Mouse (Mus musculus): ENCODE results near the gene Cd177.
"Not testable (repeated sequence)": the region's sequence is repeated elsewhere in the genome, so short reads cannot be mapped to it uniquely, and the experiment has no call there.

Cd177 gene

DNA sequence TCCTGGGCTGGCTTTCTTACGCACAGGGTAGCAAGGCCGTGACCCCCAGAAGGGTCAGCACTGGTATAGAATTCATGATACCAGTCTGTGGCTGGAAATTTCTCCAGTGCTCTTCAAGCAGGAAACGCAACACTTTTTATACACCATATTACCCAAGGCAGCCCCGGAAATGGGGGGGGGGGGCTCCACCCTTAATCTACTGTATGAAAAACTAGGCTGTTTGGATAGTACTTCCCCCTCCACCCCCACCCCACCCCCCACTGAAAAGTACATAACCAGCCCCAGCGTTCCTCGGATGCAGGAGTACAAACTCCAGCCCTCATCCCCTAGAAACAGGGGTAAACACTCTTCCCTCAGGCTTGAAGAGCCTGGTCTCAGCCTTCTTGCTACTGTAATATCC lies at the start of gene Cd177:
Cd177 (minus strand) TSS at position 101 of the 400 bp plus-strand sequence.
- no peak for DNase-seq (ENCODE audit: low spot score in 2 of 2)

DNA sequence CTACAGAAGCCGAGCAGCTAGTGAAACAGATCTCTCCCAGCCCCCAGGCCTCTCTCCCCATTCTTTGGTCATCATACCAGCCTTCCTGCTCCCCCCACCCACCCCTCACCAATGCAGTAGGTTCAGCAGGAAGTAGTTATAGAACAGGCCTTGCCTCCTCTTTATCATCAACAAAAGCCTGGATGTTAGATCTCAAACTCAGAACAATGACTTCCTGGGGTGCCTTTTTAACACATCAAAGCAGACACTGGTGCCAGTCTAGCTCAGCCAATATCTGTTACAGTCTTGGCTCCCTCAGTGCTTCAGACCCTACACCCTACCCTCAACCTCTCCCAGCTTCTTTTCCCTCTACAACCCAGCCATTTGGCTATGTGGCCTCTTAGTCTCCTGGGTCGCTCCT lies 48.9 kb upstream of the Cd177 start:
- DNase-seq (ENCODE audit: low spot score in 2 of 2), result no peak

DNA sequence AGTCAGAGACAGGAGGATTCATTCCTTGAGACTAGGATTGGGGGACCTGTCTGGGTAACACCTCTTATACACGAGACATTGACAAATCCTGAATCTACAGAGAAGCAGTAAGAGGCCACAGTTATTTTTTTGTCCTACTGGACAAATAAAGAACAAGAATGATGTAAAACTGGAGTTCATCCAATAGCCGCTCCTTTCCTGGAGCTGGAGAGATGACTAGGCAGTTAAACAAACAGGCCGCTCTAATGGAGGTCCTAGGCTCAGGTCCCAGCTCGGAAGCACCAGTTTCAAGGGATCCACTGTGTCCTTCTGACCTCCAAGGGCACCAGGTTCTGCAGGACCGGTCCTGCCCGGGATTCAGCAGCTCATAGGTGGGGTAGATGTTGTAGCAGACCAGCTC lies 44.7 kb upstream of the Cd177 start:
- DNase-seq (ENCODE audit: low spot score in 2 of 2), result peak in 1 of 2 experiments; percentile 7

DNA sequence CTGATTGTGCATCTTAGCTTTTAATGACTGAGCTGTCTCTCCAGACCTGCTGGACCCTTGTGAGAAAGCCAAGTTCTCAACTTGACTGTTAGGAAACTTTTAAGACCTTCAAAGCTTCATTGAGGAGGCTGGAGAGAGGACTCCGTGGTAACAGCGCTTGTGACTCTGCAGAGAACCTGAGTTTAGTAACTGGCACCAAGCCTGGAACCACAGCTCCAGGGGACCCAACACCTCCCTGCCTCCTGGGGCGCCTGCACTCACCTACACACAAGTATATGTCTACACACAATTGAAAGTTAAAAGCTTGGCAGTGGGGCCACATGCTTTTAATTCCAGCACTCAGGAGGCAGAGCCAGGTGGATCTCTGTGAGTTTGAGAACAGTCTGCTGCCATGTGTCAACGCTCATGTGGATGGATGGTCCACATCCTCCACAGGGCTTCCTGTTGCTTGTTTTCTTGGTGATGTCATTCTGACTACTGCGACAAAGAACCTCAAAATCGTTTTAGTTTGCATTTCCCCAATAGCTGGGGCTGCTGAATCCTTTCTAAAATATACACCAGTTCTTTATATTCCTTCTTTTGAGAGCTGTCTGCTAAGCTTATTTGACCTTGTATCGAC lies 42.1 kb upstream of the Cd177 start:
- no peak for DNase-seq (ENCODE audit: low spot score in 2 of 2)

DNA sequence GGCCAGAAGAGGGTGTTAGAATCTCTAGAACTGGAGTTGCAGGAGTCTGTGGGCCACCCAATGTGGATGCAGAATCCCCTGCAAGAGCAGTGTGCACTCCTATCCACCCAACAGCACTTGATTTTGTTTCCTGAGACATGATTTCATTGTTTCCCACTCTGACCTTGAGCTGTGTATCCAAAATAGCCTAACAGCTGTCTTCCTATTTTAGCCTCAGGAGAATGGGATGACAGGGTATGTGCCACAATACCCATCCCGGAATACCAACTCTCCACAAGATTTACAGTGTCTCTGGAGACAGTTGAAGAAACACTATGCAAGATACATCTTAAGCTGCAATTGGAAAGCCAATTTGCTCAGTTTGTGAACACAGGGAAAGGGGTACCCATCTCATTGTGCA lies 37.8 kb upstream of the Cd177 start:
- no peak for DNase-seq (ENCODE audit: low spot score in 2 of 2)

DNA sequence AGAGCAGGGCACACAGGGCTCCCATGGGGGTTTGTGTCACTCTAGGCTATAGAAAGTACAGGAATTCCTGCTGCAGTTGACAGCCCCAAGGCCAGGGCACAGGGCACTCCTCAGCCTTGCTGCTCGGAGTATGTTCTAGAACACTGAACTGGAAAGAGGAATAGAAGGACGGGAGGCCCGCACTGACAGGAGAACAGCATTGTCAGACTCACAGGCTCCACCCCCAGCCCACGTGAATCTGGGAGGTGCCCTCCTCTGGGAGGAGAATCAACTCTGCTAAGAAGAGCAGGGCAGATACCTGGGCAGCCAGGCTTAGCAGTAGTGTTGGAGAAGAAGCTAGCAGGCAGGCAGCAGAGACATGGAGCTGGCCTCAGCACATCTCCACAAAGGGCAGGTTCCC lies 16.8 kb upstream of the Cd177 start, which contains the start of gene Ceacam10:
Ceacam10 (plus strand) TSS at position 289 of the 400 bp plus-strand sequence.
- not testable (repeated sequence) for DNase-seq (ENCODE audit: low spot score in 2 of 2)

DNA sequence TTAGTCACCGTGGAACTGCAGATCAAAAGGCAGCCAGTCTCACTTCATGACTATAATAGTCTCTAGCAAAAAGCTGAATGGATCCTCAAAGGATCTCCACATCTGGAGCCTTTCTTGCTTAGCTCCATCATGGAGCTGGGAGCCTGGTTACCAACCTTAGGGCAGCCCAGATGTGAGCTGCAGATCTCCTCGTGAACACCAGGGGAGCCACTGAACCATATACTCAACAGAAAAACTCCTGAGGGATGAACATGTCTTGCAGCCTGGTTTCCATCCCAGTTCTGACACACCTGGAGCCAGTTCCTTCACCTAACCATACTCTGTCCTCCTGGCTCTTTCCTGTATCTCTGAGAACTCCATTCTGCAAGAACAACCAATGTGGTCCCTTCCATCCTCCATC lies 16.0 kb upstream of the Cd177 start:
- DNase-seq (ENCODE audit: low spot score in 2 of 2), result no peak

DNA sequence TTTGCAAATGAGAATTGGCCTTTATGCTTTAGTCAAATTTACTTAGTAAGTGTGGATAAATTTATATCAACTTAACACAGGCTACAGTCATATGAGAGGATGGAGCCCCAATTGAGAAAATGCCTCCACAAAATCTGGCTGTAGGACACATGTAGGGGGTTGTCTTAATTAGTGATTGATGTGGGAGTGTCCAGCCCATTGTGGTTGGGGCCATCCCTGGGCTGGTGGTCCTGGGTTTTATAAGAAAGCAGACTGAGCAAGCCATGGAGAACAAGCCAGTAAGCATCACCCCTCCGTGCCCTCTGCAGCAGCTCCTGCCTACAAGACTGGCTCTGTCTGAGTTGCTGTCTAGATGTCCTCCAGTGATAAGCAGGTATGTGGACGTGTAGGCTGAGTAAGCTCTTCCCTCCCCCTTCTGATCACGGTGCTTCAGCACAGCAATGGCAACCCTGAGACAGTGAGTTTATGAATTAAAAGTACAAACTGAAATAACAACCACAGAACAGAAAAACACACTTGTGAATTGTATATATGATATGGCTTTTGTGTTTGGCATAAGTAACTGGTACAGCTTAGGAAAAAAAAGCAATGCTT lies 13.9 kb upstream of the Cd177 start:
- no peak for DNase-seq (ENCODE audit: low spot score in 2 of 2)

DNA sequence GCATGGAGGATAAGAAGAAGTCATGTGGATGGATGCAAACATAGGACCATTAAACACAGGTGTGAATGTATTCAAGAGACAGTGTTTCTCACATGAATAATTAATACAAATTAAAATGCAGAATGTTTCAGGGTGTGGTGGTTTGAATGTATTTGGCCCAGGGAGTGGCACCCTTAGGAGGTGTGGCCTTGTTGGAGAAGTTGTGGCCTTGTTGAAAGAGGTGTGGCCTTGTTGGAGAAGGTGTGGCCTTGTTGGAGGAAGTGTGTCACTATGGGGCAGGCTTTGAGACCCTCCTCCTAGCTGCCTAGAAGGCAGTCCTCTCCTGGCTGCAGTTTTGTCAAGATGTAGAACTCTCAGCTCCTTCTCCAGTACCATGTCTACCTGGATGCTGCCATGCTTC lies 11.2 kb upstream of the Cd177 start:
- no peak for DNase-seq (ENCODE audit: low spot score in 2 of 2)

DNA sequence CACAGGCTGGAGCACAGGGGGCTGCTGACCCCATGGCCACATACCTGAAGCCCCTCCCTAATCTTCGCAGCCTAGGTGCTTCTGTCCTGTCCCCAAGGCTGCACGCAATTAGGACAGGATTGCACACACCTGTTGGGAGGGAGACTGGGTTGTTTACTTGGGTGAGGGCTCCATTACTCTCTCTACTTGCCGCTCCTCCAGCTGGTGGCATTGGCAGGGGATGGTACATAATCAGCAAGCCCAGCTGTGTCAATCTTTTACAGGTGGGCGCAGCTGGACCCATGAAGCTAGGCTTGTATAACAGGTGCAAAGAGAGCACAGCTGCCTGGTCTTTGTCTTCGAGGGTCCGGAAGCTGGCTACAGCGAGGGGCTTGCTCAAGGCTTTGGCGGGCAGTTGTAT lies 2.5 kb upstream of the Cd177 start:
- no peak for DNase-seq (ENCODE audit: low spot score in 2 of 2)

DNA sequence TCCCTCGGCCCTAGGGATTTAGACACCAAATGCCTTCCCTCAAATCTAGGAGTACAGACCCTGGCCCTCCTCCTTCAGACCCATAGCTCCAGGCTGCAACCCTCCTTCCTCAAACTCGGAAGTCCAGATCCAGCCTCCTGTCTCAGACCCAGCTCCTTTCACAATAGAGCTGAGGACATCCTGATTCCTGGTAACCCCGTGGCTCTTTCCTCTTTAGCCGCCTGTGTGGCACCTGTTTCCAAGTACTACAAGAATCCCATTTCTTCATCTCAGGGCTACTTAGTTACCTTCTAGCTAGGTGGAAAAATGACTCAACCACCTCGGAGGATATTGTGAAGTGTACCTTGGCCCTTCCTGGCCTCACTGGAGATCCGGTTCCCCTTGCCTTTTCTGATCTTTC lies 1.1 kb upstream of the Cd177 start:
- no peak for DNase-seq (ENCODE audit: low spot score in 2 of 2)

DNA sequence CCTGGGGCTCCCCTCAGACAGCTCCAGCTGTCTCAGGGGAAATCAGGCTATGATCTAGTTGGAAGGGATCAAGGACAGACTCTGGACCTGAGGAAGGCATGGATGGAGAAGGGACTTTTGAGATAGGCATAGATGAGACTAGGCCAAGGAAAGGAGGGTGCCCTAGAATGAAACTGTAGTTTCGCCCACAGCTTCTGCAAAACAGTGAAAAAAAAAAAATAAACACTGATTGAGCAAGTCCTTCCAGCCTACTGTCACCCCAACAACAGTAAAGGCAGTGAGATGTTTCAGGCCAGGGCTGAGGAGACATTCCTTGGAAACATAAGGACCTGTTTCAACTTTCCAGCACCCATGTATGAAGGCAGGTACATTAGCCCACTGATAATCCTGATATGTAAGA lies 1.6 kb downstream of the Cd177 start:
- DNase-seq (ENCODE audit: low spot score in 2 of 2), result no peak

DNA sequence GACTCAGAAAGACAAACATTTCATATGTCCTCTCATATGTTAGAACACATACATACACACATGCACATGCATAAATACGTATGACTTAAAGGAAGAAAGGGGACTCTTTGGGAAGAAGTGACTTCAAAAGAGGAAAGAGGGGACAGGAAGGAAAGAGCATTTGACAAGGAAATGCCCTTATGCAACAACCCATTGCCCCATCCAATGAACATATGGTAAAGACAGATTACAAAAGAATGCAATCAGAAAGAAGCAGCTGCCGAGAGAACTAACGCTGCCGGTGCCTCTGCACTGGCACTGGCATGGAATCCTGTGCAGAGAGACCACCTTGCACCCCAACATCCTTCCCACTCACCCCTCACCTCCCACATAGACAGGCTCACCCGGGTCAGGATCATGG lies 6.6 kb downstream of the Cd177 start:
- no peak for DNase-seq (ENCODE audit: low spot score in 2 of 2)

DNA sequence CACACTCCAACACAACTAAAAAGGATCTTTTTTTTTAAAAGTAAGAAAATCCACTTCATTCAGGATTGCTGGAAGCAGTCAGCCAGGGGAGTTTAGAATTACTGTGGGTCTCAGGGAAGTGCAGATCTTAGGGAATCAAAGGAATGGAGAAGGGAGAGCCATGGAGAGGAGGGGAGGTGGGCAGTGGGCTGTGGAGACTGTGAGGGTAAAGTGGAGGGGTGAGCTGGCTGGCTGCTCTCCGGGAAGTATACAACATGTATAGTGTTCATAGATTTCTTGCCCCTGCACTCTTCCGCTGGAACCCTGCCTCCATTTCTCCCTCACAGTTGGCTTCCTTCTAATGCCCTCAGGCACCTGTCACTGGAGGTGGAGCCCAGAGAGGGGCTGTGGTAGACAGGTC lies 8.5 kb downstream of the Cd177 start:
- DNase-seq (ENCODE audit: low spot score in 2 of 2), result no peak

DNA sequence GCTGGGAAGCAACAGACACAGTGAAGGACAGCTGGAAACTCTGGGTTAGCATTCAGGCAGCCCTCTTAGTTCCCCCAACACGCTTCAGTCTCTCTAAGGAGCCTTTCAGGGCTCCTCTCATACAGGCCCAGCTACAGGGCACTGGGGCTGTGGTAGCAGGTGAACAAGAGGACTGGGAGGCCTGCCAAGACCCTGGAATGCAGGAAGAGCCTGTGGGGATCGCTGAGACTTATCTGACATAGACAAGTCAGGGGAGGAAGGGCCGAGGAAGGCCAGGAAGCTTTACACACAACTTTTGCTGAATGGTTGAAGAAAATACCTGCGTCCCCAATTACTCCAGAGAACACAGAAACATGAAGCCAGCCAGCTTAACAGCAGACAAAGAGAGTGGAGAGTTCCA lies 9.4 kb downstream of the Cd177 start:
- DNase-seq (ENCODE audit: low spot score in 2 of 2), result no peak

DNA sequence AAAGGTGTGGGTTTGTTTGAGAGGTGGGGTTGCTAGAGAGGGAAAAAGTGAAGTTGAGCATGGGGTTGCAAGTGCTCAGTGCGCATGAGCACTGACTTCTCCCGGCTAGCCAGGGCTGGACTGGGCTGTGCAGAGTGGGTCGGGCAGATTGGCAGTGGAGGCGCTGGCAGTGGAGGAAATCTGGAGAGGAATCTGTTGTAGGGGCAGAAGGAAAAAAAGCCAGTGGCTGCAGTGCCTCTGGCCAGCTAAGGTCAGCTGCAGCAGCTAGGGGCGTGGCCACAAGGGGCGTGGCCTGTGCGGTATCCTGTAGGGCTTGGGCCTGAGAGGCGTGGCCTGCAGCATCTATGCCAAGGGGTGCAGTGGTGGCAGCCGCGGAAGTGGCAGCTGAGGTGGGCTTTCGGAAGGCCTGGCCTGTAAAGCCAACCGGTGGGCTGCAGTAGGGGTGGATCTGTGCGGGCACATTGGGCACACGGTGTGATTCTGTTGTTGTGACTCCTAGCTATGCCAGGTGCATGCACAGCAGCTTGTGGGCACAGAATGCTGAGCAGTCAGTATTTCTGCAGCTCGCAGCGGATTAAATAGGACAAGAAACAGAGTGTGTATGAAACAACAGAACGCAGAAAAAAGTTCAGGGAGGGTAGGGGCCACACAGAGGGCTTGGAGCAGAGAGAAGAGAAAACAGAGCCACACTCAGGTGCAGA lies 24.0 kb downstream of the Cd177 start:
- DNase-seq (ENCODE audit: low spot score in 2 of 2), result no peak

DNA sequence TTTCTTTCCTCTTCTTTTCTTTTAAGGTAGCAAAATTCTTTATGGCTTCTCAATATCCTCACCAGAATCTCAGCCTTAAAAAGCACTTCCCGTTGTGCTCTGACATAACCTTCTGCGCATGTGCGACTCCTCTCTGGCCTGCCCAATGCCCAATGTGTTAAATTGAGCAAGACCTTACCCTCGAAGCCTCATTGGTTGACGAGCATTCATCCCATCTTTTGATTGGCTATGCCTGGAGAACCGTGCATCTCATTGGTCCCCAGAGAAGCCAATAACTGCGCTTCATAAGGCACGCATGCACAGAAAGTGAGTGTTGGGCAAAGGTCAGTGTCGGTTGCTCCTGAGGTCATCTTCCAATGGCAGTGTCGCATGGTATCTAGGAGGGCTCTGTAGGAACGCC lies 33.3 kb downstream of the Cd177 start, which contains the start of gene Gm4763:
Gm4763 (minus strand) TSS at position 101 of the 400 bp plus-strand sequence.
- DNase-seq (ENCODE audit: low spot score in 2 of 2), result not testable (repeated sequence)

DNA sequence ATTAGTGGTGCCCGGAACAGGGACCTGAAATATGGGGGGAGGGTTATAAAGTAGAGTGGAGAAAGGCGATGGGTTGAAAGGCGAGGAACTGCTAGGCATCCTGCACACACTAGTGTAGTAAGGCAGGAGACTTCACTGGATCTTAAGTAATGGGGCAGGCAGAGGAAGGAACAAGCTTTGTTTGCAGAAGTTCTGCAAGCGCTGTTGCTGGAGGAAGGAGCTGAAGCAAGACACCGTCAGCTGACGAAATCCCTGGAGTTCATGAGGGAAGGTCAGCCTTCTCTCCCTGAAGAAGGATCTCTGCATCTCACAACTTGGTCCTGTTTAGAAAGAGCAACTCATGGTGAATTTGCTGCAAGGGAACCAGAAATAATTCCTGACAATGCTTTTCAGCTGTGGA lies 45.1 kb downstream of the Cd177 start:
- DNase-seq (ENCODE audit: low spot score in 2 of 2), result no peak

DNA sequence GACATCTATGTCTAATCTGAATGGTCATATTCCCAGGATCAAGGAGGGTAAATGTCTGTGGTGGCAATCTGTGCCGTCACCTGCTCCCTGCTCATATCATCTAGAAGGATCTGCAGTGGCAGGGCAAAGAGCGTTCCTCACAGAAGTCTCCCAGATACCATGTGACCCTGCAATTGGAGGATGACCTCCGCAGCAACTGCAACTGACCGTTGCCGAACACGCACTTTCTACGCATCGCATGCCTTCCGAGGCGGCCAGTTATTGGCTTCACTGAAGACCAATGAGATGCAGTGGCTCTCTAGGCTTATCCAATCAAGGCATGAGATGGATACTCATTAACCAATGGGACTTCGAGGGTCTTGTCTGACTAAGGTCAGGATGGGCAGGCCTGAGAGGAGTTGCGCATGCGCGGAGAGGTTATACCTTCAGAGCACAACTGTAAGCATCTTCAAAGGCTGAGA lies 51.2 kb downstream of the Cd177 start, which contains the start of gene BC049730:
BC049730 (plus strand) TSS at position 411 of the 461 bp plus-strand sequence.
- no peak for DNase-seq (ENCODE audit: low spot score in 2 of 2)

DNA sequence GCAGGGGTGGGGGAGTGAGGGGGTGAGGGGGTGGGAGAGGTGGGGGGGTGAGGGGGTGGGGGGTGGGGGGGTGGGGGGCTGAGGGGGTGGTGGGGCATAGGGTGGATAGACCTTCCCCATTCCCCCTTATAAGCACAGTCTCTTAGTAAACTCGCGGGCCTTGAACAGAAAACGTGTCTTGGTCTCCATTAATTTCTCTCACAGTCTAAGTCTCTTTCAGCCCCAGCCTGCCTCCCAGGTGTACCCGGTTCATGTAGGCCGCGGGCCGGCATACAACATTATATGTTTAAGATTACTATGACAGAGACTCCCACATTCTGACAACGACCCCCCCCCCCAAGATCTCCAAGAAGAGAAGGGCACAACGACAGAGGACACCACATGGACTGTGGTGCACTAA lies 57.3 kb downstream of the Cd177 start:
- not testable (repeated sequence) for DNase-seq (ENCODE audit: low spot score in 2 of 2)

DNA sequence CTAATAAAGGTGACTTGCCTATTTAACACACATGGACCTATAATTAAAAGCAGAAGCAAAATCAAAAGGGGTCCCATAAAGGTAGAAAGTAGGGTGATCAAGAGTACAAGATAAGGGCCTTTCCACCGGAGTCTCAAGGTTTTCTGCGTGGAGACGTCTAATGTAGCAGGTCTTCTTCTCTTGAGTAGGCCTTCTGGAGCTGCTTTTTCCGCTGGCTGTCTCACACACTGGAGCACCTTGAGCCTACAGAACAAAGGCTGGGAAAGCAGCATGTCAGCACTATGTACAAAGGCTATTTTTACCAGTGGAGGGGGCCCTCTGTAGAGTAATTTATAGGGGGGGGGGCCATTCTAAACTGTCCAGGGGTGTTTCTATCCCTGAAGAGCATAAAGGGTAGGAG lies 62.2 kb downstream of the Cd177 start:
- DNase-seq (ENCODE audit: low spot score in 2 of 2), result not testable (repeated sequence)

Data from heart, adult 9 months (tissue).